Mouse (Mus musculus) lung, embryonic 16.5 days (tissue): Measurements from ENCODE around the gene Gm4214. TPM values are rescaled to one million over a fixed set of nuclear protein-coding genes. Genes with fewer than 3 reads are reported as not detected.
"Not testable (repeated sequence)": the region's sequence is repeated elsewhere in the genome, so short reads cannot be mapped to it uniquely, and the experiment has no call there.

Experiments used
- ATAC-seq: fragments of 200-750 bp; cut with Nextera tagmentation; 2 replicates; pipeline ENCODE4 v1.8.0; 2017; ENCODE audit warnings: low read depth, mild to moderate bottlenecking, moderate library complexity
- H3K27ac ChIP-seq: fragments of 300-500 bp; sonication (generic); 2 replicates; pipeline ENCODE4 v1.5.1; 2014; ENCODE audit warnings: mild to moderate bottlenecking, control low read depth, low read length
- H3K27me3 ChIP-seq: fragments of 300-500 bp; sonication (generic); 2 replicates; pipeline ENCODE4 v1.6.1; 2014; ENCODE audit warnings: low read depth, low read length, mixed read lengths; ENCODE audit not compliant: control insufficient read depth, insufficient read depth
- H3K36me3 ChIP-seq: fragments of 300-500 bp; sonication (generic); 2 replicates; pipeline ENCODE4 v1.6.1; 2014; ENCODE audit warnings: low read length; ENCODE audit not compliant: control insufficient read depth, insufficient read depth
- H3K4me1 ChIP-seq: fragments of 300-500 bp; sonication (generic); replicated peaks from 2 replicates; pipeline ENCODE4 v1.6.1; 2014; ENCODE audit warnings: low read length, mixed read lengths; ENCODE audit not compliant: control insufficient read depth, insufficient read depth
- H3K4me2 ChIP-seq: fragments of 300-500 bp; sonication (generic); 2 replicates; pipeline ENCODE4 v1.6.1; 2014; ENCODE audit warnings: low read depth, low read length, control low read depth
- H3K4me3 ChIP-seq: fragments of 300-500 bp; sonication (generic); 2 replicates; pipeline ENCODE4 v1.5.1; 2014; ENCODE audit warnings: mild to moderate bottlenecking, low read length, control low read depth
- H3K9ac ChIP-seq: fragments of 300-500 bp; sonication (generic); 2 replicates; pipeline ENCODE4 v1.6.1; 2014; ENCODE audit warnings: low read length, control low read depth
- H3K9me3 ChIP-seq: fragments of 300-500 bp; sonication (generic); 2 replicates; pipeline ENCODE4 v1.6.1; 2016; ENCODE audit warnings: low read length; ENCODE audit not compliant: control insufficient read depth
- WGBS: fragments of 180-500 bp; shearing (Covaris S2); extraction: QIAGEN DNeasy Blood & Tissue Kit; methylation state at CpG from one replicate; pipeline ENCODE4 v1.1.7; 2014; 5-methylcytosine and 5-hydroxymethylcytosine counted together
- polyA plus RNA-seq: library from polyadenylated mRNA; unstranded; fragments of >200 nt; fragmentation: Nextera tagmentation; extraction: Ambion mirVana; gene quantifications from 2 replicates; pipeline ENCODE4 v1.2.1, GENCODE M21; 2015

Gm4214 gene
- polyA plus RNA-seq = not detected in 2 replicates

DNA sequence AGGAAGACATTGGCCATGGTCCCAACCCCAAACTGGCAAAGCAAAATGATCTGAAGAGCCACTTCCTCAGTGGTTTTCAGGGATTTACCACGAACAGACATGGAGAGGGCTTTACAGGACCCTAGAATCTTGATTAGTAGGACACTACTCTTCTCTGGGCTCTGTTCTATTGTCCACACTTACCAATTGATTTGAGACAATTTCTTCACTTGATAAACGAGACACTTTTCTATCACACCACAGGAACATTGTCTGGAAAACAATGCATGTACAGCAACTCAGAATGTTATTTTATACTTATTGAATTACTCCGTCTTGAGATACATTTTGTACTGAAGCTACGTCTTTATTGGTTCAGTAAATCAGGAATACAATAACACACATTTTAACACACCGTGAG is at the start of gene Gm4214:
Gene Gm4214, minus strand, starts transcription at position 101 of the 400 bp plus-strand sequence.
- ATAC-seq, H3K9ac ChIP-seq, H3K9me3 ChIP-seq, H3K4me1 ChIP-seq, H3K36me3 ChIP-seq, H3K27me3 ChIP-seq, H3K4me3 ChIP-seq, H3K27ac ChIP-seq, H3K4me2 ChIP-seq: not testable (repeated sequence)
- WGBS = no CpG with 5 or more reads among the region's 5 CpGs

DNA sequence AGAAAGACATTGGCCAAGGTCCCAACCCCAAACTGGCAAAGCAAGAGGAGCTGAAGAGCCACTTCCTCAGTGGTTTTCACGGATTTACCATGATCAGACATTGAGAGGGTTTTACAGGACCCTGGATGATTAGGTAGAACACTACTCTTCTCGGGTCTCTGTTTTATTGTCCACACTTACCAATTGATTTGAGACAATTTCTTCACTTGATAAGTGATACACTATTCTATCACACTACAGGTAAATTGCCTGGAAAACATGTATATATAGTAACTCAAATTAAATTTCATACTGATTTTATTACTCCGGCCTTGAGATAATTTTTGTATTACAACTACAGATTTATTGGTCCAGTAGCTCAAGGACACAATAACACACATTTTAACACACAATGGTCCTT is 35.4 kb upstream of the Gm4214 start, which contains the start of gene Gm4216:
Gene Gm4216, minus strand, starts transcription at position 101 of the 400 bp plus-strand sequence.
- not testable (repeated sequence) for H3K27me3 ChIP-seq, H3K9ac ChIP-seq

More for the DNA sequence above, 35.4 kb upstream of the Gm4214 start, which contains the start of gene Gm4216:
- H3K4me1 ChIP-seq, ATAC-seq, H3K4me2 ChIP-seq, H3K36me3 ChIP-seq, H3K27ac ChIP-seq, H3K9me3 ChIP-seq, H3K4me3 ChIP-seq: not testable (repeated sequence)
- WGBS = no CpG with 5 or more reads among the region's 3 CpGs

Other genes with a start within 250 kb of the Gm4214 start
- gene Vmn1r157, start 223.0 kb downstream of the Gm4214 start, polyA plus RNA-seq = not detected in 2 replicates
- gene Vmn1r158, start 193.9 kb downstream of the Gm4214 start, polyA plus RNA-seq = not detected in 2 replicates
- not detected in 2 replicates for gene Vmn1r159, start 141.1 kb downstream of the Gm4214 start, polyA plus RNA-seq
- not detected in 2 replicates for gene Vmn1r160, start 113.4 kb downstream of the Gm4214 start, polyA plus RNA-seq
- not detected in 2 replicates for gene Gm4216, start 35.2 kb upstream of the Gm4214 start, polyA plus RNA-seq
- gene Vmn1r163, start 70.9 kb upstream of the Gm4214 start, polyA plus RNA-seq = not detected in 2 replicates
- gene Gm8720, start 82.8 kb upstream of the Gm4214 start, polyA plus RNA-seq = not detected in 2 replicates
- gene Gm10662, start 159.8 kb upstream of the Gm4214 start, polyA plus RNA-seq = not detected in 2 replicates
- gene Vmn1r165, start 232.7 kb upstream of the Gm4214 start, polyA plus RNA-seq = not detected in 2 replicates